Mouse (Mus musculus) forebrain, embryonic 12.5 days (tissue): ENCODE results near the gene Arl6ip4. TPM values are rescaled to one million over a fixed set of nuclear protein-coding genes. Genes with fewer than 3 reads are reported as not detected.
A peak's percentile ranks its signal among the peaks of the same experiment; 100 is the strongest.

Source experiments
- ATAC-seq: fragments of 200-750 bp; cut with Nextera tagmentation; 2 replicates; pipeline ENCODE4 v1.8.0; 2017; ENCODE audit warnings: moderate TSS enrichment; ENCODE audit not compliant: low FRiP score
- H3K27ac ChIP-seq: fragments of 300-500 bp; sonication (generic); 2 replicates; pipeline ENCODE4 v1.5.1; 2016; ENCODE audit warnings: mild to moderate bottlenecking
- H3K27me3 ChIP-seq: fragments of 300-500 bp; sonication (generic); 2 replicates; pipeline ENCODE4 v1.6.1; 2016; ENCODE audit warnings: mild to moderate bottlenecking
- H3K36me3 ChIP-seq: fragments of 300-500 bp; sonication (generic); replicated peaks from 2 replicates; pipeline ENCODE4 v1.6.1; 2016; ENCODE audit warnings: mild to moderate bottlenecking
- H3K4me1 ChIP-seq: fragments of 300-500 bp; sonication (generic); 2 replicates; pipeline ENCODE4 v1.6.1; 2016
- H3K4me2 ChIP-seq: fragments of 300-500 bp; sonication (generic); 2 replicates; pipeline ENCODE4 v1.6.1; 2016; ENCODE audit warnings: mild to moderate bottlenecking, moderate library complexity
- H3K4me3 ChIP-seq: fragments of 300-500 bp; sonication (generic); replicated peaks from 2 replicates; pipeline ENCODE4 v1.5.1; 2016; ENCODE audit warnings: mild to moderate bottlenecking
- H3K9ac ChIP-seq: fragments of 300-500 bp; sonication (generic); 2 replicates; pipeline ENCODE4 v1.6.1; 2016; ENCODE audit warnings: mild to moderate bottlenecking
- H3K9me3 ChIP-seq: fragments of 300-500 bp; sonication (generic); 2 replicates; pipeline ENCODE4 v1.6.1; 2016
- WGBS: fragments of 180-500 bp; shearing (Covaris S2); methylation state at CpG from one replicate; pipeline ENCODE4 v1.1.7; 2016; 5-methylcytosine and 5-hydroxymethylcytosine counted together
- polyA plus RNA-seq: library from polyadenylated mRNA; unstranded; fragments of >200 nt; fragmentation: Nextera tagmentation; extraction: Ambion mirVana; gene quantifications from 2 replicates; pipeline ENCODE4 v1.2.1, GENCODE M21; 2016

Gene Arl6ip4
- polyA plus RNA-seq = 92.7 and 97.1 TPM in 2 replicates

- Histone ChIP-seq H3K4me1 (peaks cover 40% of the 10 kb centered on the region), H3K27me3 (no peaks in the 10 kb centered on the region), H3K36me3 (peaks cover 47% of the 10 kb centered on the region), H3K4me2 (peak within 1 kb of the TSS; percentile 88), H3K9me3 (no peaks in the 10 kb centered on the region), H3K4me3 (peak within 1 kb of the TSS; percentile 94), H3K9ac (peak within 1 kb of the TSS; percentile 93), H3K27ac (peak within 1 kb of the TSS; percentile 82)
- 2% methylated on average over 57 of the region's 64 CpGs for WGBS
- ATAC-seq = peak; percentile 9; the same call in 1 of the 2 replicates
Observed at GRCm38 (mm10) chr5:124115990-124116845, at the start of gene Arl6ip4. Gene Arl6ip4 (plus strand): TSS chr5:124116089.

- no peak overlapping the region for H3K4me3 ChIP-seq
- H3K4me1 ChIP-seq = peaks cover 10% of the 10 kb centered on the region; the same call in 1 of the 2 replicates
- no peak overlapping the region for H3K4me2 ChIP-seq
- no peak for ATAC-seq
- no peaks in the 10 kb centered on the region for H3K27me3 ChIP-seq
- no peak overlapping the region for H3K27ac ChIP-seq
- H3K36me3 ChIP-seq = no peaks in the 10 kb centered on the region
- no peaks in the 10 kb centered on the region for H3K9me3 ChIP-seq
- 89% methylated on average over 3 of the region's 3 CpGs for WGBS
- H3K9ac ChIP-seq = no peak overlapping the region
Observed at GRCm38 (mm10) chr5:124069657-124070056, 46.2 kb upstream of the Arl6ip4 start.

- Histone ChIP-seq H3K4me1 (peaks cover 24% of the 10 kb centered on the region), H3K36me3 (no peaks in the 10 kb centered on the region), H3K27ac (0 out of 2 replicates have a peak overlapping the region, but pooled peaks have one; percentile 19), H3K27me3 (no peaks in the 10 kb centered on the region), H3K9ac (no peak overlapping the region), H3K4me3 (no peak overlapping the region), H3K9me3 (no peaks in the 10 kb centered on the region), H3K4me2 (no peak overlapping the region)
- WGBS = 62% methylated on average over 9 of the region's 9 CpGs
- no peak for ATAC-seq
Observed at GRCm38 (mm10) chr5:124073682-124074081, 42.2 kb upstream of the Arl6ip4 start.

GRCm38 (mm10) chr5:124074845-124075307, 41.0 kb upstream of the Arl6ip4 start:
- no peak overlapping the region for H3K9ac ChIP-seq
- H3K27me3 ChIP-seq = no peaks in the 10 kb centered on the region
- H3K27ac ChIP-seq = no peak overlapping the region
- no peaks in the 10 kb centered on the region for H3K9me3 ChIP-seq
- 79% methylated on average over 10 of the region's 10 CpGs for WGBS
- H3K4me1 ChIP-seq = peaks cover 36% of the 10 kb centered on the region
- no peaks in the 10 kb centered on the region for H3K36me3 ChIP-seq
- ATAC-seq = no peak
- H3K4me3 ChIP-seq = no peak overlapping the region
- H3K4me2 ChIP-seq = no peak overlapping the region

- ATAC-seq = no peak
- H3K9me3 ChIP-seq = no peaks in the 10 kb centered on the region
- peaks cover 41% of the 10 kb centered on the region for H3K4me1 ChIP-seq
- 77% methylated on average over 9 of the region's 9 CpGs for WGBS
- no peak overlapping the region for H3K4me2 ChIP-seq
- H3K36me3 ChIP-seq = no peaks in the 10 kb centered on the region
- H3K27ac ChIP-seq = no peak overlapping the region
- no peak overlapping the region for H3K9ac ChIP-seq
- no peaks in the 10 kb centered on the region for H3K27me3 ChIP-seq
- H3K4me3 ChIP-seq = no peak overlapping the region
Observed at GRCm38 (mm10) chr5:124075716-124076115, 40.2 kb upstream of the Arl6ip4 start.

GRCm38 (mm10) chr5:124076559-124076958, 39.3 kb upstream of the Arl6ip4 start:
- no peak overlapping the region for H3K27ac ChIP-seq
- H3K36me3 ChIP-seq = no peaks in the 10 kb centered on the region
- WGBS = 66% methylated on average over 9 of the region's 9 CpGs
- no peak overlapping the region for H3K4me2 ChIP-seq
- ATAC-seq = no peak
- H3K9me3 ChIP-seq = no peaks in the 10 kb centered on the region
- H3K27me3 ChIP-seq = 0 out of 2 replicates have a peak, but pooled peaks cover 4% of the 10 kb centered on the region
- no peak overlapping the region for H3K4me3 ChIP-seq
- no peak overlapping the region for H3K9ac ChIP-seq
- peaks cover 41% of the 10 kb centered on the region for H3K4me1 ChIP-seq

GRCm38 (mm10) chr5:124077241-124077640, 38.6 kb upstream of the Arl6ip4 start:
- H3K4me1 ChIP-seq = peaks cover 36% of the 10 kb centered on the region
- no peak overlapping the region for H3K4me2 ChIP-seq
- no peak for ATAC-seq
- H3K27ac ChIP-seq = no peak overlapping the region
- H3K36me3 ChIP-seq = no peaks in the 10 kb centered on the region
- 88% methylated on average over 13 of the region's 13 CpGs for WGBS
- H3K9me3 ChIP-seq = no peaks in the 10 kb centered on the region
- H3K9ac ChIP-seq = no peak overlapping the region
- H3K4me3 ChIP-seq = no peak overlapping the region
- H3K27me3 ChIP-seq = 0 out of 2 replicates have a peak, but pooled peaks cover 4% of the 10 kb centered on the region

- peak overlapping the region; percentile 89 for H3K27ac ChIP-seq
- 0 out of 2 replicates have a peak overlapping the region, but pooled peaks have one; percentile 31 for H3K4me2 ChIP-seq
- H3K27me3 ChIP-seq = 0 out of 2 replicates have a peak, but pooled peaks cover 4% of the 10 kb centered on the region
- H3K4me3 ChIP-seq = no peak overlapping the region
- H3K9me3 ChIP-seq = no peaks in the 10 kb centered on the region
- WGBS = 66% methylated on average over 6 of the region's 6 CpGs
- peaks cover 36% of the 10 kb centered on the region for H3K4me1 ChIP-seq
- ATAC-seq = no peak
- H3K36me3 ChIP-seq = no peaks in the 10 kb centered on the region
- H3K9ac ChIP-seq = no peak overlapping the region; the same call in 1 of the 2 replicates
Observed at GRCm38 (mm10) chr5:124077856-124078460, 37.9 kb upstream of the Arl6ip4 start.

GRCm38 (mm10) chr5:124078794-124079416, 37.0 kb upstream of the Arl6ip4 start:
- peaks cover 32% of the 10 kb centered on the region for H3K4me1 ChIP-seq
- no peaks in the 10 kb centered on the region for H3K9me3 ChIP-seq
- H3K9ac ChIP-seq = no peak overlapping the region
- H3K4me2 ChIP-seq = peak overlapping the region; percentile 31
- H3K27ac ChIP-seq = peak overlapping the region; percentile 89
- WGBS = 55% methylated on average over 9 of the region's 9 CpGs
- H3K27me3 ChIP-seq = 0 out of 2 replicates have a peak, but pooled peaks cover 4% of the 10 kb centered on the region
- no peaks in the 10 kb centered on the region for H3K36me3 ChIP-seq
- peak; percentile 89 for ATAC-seq
- no peak overlapping the region for H3K4me3 ChIP-seq

GRCm38 (mm10) chr5:124079880-124080279, 36.0 kb upstream of the Arl6ip4 start:
- Histone ChIP-seq H3K9ac (no peak overlapping the region), H3K36me3 (no peaks in the 10 kb centered on the region), H3K4me3 (no peak overlapping the region), H3K9me3 (no peaks in the 10 kb centered on the region), H3K27ac (no peak overlapping the region), H3K4me2 (no peak overlapping the region), H3K4me1 (peaks cover 32% of the 10 kb centered on the region), H3K27me3 (0 out of 2 replicates have a peak, but pooled peaks cover 4% of the 10 kb centered on the region)
- 94% methylated on average over 17 of the region's 17 CpGs for WGBS
- ATAC-seq = no peak

GRCm38 (mm10) chr5:124082447-124082846, 33.4 kb upstream of the Arl6ip4 start:
- no peak overlapping the region for H3K27ac ChIP-seq
- 0 out of 2 replicates have a peak, but pooled peaks cover 4% of the 10 kb centered on the region for H3K27me3 ChIP-seq
- no peak overlapping the region for H3K4me2 ChIP-seq
- WGBS = 92% methylated on average over 10 of the region's 10 CpGs
- no peak overlapping the region for H3K4me3 ChIP-seq
- ATAC-seq = no peak
- peaks cover 29% of the 10 kb centered on the region for H3K4me1 ChIP-seq
- no peaks in the 10 kb centered on the region for H3K9me3 ChIP-seq
- H3K9ac ChIP-seq = no peak overlapping the region
- H3K36me3 ChIP-seq = no peaks in the 10 kb centered on the region
